Mouse (Mus musculus): Measurements from ENCODE around the gene Olfr794. TPM values are rescaled to one million over a fixed set of nuclear protein-coding genes. Genes with fewer than 3 reads are reported as not detected.

The Olfr794 gene
- polyA plus RNA-seq (2015; fragmentation: Nextera tagmentation; extraction: Ambion mirVana): not detected in 2 replicates

DNA sequence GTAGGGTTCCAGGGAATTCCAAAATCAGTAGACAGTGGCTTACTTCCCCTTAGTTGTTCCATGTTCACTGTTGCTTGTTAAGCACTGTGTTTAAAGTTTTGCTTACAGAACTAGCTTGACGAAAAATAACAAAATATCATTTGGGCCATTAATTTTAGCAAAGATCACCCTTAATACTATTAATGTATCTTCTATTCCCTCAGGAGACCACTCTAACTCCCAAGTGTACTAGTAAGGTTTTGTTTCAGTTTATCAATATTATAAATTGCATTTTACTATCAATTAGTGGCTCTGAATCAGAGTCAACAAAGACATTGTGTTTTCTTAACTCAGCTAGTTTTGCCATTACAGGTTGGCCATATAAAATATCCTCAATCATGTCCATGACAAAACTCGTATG is at the start of gene Olfr794:
Gene Olfr794 (plus strand): TSS at position 301 of the 400 bp plus-strand sequence.
- WGBS: 64% methylated on average over 2 of the region's 2 CpGs
- no peaks in the 10 kb centered on the region for H3K4me1 ChIP-seq (ENCODE audit: control insufficient read depth, insufficient read depth, low read length)
- H3K27me3 ChIP-seq (replicated peaks; ENCODE audit: control insufficient read depth, insufficient read depth, low read length): no peaks in the 10 kb centered on the region
- no peaks in the 10 kb centered on the region for H3K36me3 ChIP-seq (ENCODE audit: control insufficient read depth, insufficient read depth, low read length)
- no peak within 1 kb of the TSS for H3K4me2 ChIP-seq (ENCODE audit: low read depth, low read length)
- no peak within 1 kb of the TSS for H3K9ac ChIP-seq (ENCODE audit: low read depth, low read length)
- H3K27ac ChIP-seq (ENCODE audit: low read length): no peak within 1 kb of the TSS
- no peaks in the 10 kb centered on the region for H3K9me3 ChIP-seq (ENCODE audit: control insufficient read depth, low read length)
- no peak within 1 kb of the TSS for H3K4me3 ChIP-seq (ENCODE audit: low read length)
- no peak for ATAC-seq

- no peak within 1 kb of the TSS for H3K4me2 ChIP-seq (ENCODE audit: low read depth, low read length)
Measured at GRCm38 (mm10) chr10:129521492-129521891, 46.0 kb upstream of the Olfr794 start, which contains the start of gene Olfr791. Gene Olfr791 (plus strand): TSS chr10:129521792.

DNA sequence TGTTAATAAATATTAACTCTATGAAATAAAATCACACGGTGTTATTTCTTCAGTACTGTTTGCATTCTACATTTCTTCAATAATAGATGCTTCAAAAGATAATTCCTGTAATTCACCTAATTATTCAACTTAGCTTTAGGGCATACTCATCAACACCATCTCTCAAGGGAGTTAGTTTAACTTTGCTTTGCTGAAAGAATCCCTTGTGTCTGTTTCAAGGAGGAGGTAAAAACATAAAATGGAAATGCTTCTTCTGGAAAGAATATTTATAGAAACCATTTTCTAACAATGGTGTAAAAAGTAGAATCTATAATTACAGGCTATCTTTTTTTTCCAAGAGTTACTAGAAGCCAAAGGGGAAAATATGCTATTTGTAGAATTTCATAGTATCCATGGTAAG is 28.6 kb upstream of the Olfr794 start, which contains the start of gene Olfr792:
Gene Olfr792 (plus strand): TSS at position 301 of the 400 bp plus-strand sequence.
- no peak for ATAC-seq
- Histone ChIP-seq H3K4me3 (ENCODE audit: low read length) (no peak within 1 kb of the TSS), H3K9ac (ENCODE audit: low read depth, low read length) (no peak within 1 kb of the TSS), H3K4me2 (ENCODE audit: low read depth, low read length) (no peak within 1 kb of the TSS), H3K36me3 (ENCODE audit: control insufficient read depth, insufficient read depth, low read length) (no peaks in the 10 kb centered on the region), H3K4me1 (ENCODE audit: control insufficient read depth, insufficient read depth, low read length) (no peaks in the 10 kb centered on the region), H3K27ac (ENCODE audit: low read length) (no peak within 1 kb of the TSS), H3K9me3 (ENCODE audit: control insufficient read depth, low read length) (no peaks in the 10 kb centered on the region; the same call in 1 of the 2 replicates), H3K27me3 (replicated peaks; ENCODE audit: control insufficient read depth, insufficient read depth, low read length) (no peaks in the 10 kb centered on the region)
- WGBS: 85% methylated on average over 1 of the region's 1 CpGs

More at GRCm38 (mm10) chr10:129521492-129521891, 46.0 kb upstream of the Olfr794 start, which contains the start of gene Olfr791:
- ATAC-seq: no peak
- H3K27ac ChIP-seq (ENCODE audit: low read length): no peak within 1 kb of the TSS
- H3K4me3 ChIP-seq (ENCODE audit: low read length): no peak within 1 kb of the TSS
- H3K4me1 ChIP-seq (ENCODE audit: control insufficient read depth, insufficient read depth, low read length): no peaks in the 10 kb centered on the region
- no peaks in the 10 kb centered on the region for H3K27me3 ChIP-seq (replicated peaks; ENCODE audit: control insufficient read depth, insufficient read depth, low read length)
- H3K9me3 ChIP-seq (ENCODE audit: control insufficient read depth, low read length): no peaks in the 10 kb centered on the region
- 70% methylated on average over 3 of the region's 3 CpGs for WGBS
- H3K9ac ChIP-seq (ENCODE audit: low read depth, low read length): no peak within 1 kb of the TSS
- no peaks in the 10 kb centered on the region for H3K36me3 ChIP-seq (ENCODE audit: control insufficient read depth, insufficient read depth, low read length)

DNA sequence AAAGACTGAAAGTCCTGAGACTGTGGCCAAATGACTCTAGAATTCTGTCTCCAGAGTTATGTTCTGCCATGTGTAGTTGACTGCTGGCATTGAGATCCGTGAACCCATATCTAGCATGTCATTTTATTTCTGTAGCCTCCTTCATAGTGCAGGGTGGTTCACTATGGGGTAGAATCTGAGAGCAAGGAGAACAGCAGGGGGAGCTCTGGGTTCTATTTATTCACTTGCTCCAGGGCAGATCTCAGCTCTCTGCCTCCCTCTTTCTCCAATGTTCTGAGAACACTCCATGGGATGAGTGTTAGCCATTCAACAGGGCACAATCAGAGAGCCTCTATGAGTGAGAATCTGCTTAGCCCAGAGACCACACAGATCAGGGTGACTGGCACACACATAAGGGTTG is 18.1 kb upstream of the Olfr794 start:
- Histone ChIP-seq H3K9ac (ENCODE audit: low read depth, low read length) (no peak overlapping the region), H3K4me2 (ENCODE audit: low read depth, low read length) (no peak overlapping the region), H3K4me3 (ENCODE audit: low read length) (no peak overlapping the region), H3K9me3 (ENCODE audit: control insufficient read depth, low read length) (no peaks in the 10 kb centered on the region), H3K27me3 (replicated peaks; ENCODE audit: control insufficient read depth, insufficient read depth, low read length) (no peaks in the 10 kb centered on the region), H3K27ac (ENCODE audit: low read length) (no peak overlapping the region), H3K36me3 (ENCODE audit: control insufficient read depth, insufficient read depth, low read length) (no peaks in the 10 kb centered on the region), H3K4me1 (ENCODE audit: control insufficient read depth, insufficient read depth, low read length) (no peaks in the 10 kb centered on the region)
- 66% methylated on average over 1 of the region's 1 CpGs for WGBS
- ATAC-seq: no peak

GRCm38 (mm10) chr10:129577066-129577465 is 9.6 kb downstream of the Olfr794 start:
- 80% methylated on average over 1 of the region's 1 CpGs for WGBS
- H3K4me1 ChIP-seq (ENCODE audit: control insufficient read depth, insufficient read depth, low read length): no peaks in the 10 kb centered on the region

GRCm38 (mm10) chr10:129612470-129612869 is 45.0 kb downstream of the Olfr794 start, which contains the start of gene Olfr796:
Gene Olfr796 (minus strand): TSS chr10:129612570.
- no peak within 1 kb of the TSS for H3K27ac ChIP-seq (ENCODE audit: low read length)
- no peak within 1 kb of the TSS for H3K4me3 ChIP-seq (ENCODE audit: low read length)
- no peaks in the 10 kb centered on the region for H3K36me3 ChIP-seq (ENCODE audit: control insufficient read depth, insufficient read depth, low read length)
- no peaks in the 10 kb centered on the region for H3K9me3 ChIP-seq (ENCODE audit: control insufficient read depth, low read length)
- H3K4me1 ChIP-seq (ENCODE audit: control insufficient read depth, insufficient read depth, low read length): no peaks in the 10 kb centered on the region
- no peaks in the 10 kb centered on the region for H3K27me3 ChIP-seq (replicated peaks; ENCODE audit: control insufficient read depth, insufficient read depth, low read length)
- H3K4me2 ChIP-seq (ENCODE audit: low read depth, low read length): no peak within 1 kb of the TSS
- no peak within 1 kb of the TSS for H3K9ac ChIP-seq (ENCODE audit: low read depth, low read length)
- WGBS: 96% methylated on average over 1 of the region's 1 CpGs
- no peak for ATAC-seq

More at GRCm38 (mm10) chr10:129577066-129577465, 9.6 kb downstream of the Olfr794 start:
- H3K9ac ChIP-seq (ENCODE audit: low read depth, low read length): no peak overlapping the region
- H3K9me3 ChIP-seq (ENCODE audit: control insufficient read depth, low read length): no peaks in the 10 kb centered on the region
- H3K27ac ChIP-seq (ENCODE audit: low read length): no peak overlapping the region
- H3K4me3 ChIP-seq (ENCODE audit: low read length): no peak overlapping the region
- H3K36me3 ChIP-seq (ENCODE audit: control insufficient read depth, insufficient read depth, low read length): no peaks in the 10 kb centered on the region
- H3K27me3 ChIP-seq (replicated peaks; ENCODE audit: control insufficient read depth, insufficient read depth, low read length): no peaks in the 10 kb centered on the region
- no peak overlapping the region for H3K4me2 ChIP-seq (ENCODE audit: low read depth, low read length)
- no peak for ATAC-seq

- H3K9me3 ChIP-seq (ENCODE audit: control insufficient read depth, low read length): no peaks in the 10 kb centered on the region
- no peak overlapping the region for H3K4me3 ChIP-seq (ENCODE audit: low read length)
- H3K4me2 ChIP-seq (ENCODE audit: low read depth, low read length): no peak overlapping the region
- H3K4me1 ChIP-seq (ENCODE audit: control insufficient read depth, insufficient read depth, low read length): no peaks in the 10 kb centered on the region
- H3K27me3 ChIP-seq (replicated peaks; ENCODE audit: control insufficient read depth, insufficient read depth, low read length): no peaks in the 10 kb centered on the region
- no peaks in the 10 kb centered on the region for H3K36me3 ChIP-seq (ENCODE audit: control insufficient read depth, insufficient read depth, low read length)
- whole genome bisulfite sequencing: 24% methylated on average over 1 of the region's 1 CpGs
- H3K9ac ChIP-seq (ENCODE audit: low read depth, low read length): no peak overlapping the region
- H3K27ac ChIP-seq (ENCODE audit: low read length): no peak overlapping the region
- no peak for ATAC-seq
Measured at GRCm38 (mm10) chr10:129621724-129622123, 54.3 kb downstream of the Olfr794 start.

Small RNA genes within 50 kb of the gene (microRNA-seq; reads per million reads assigned to microRNA genes)
- not detected for gene Gm23252

Other genes with a start within 250 kb of the Olfr794 start
- not detected in 2 replicates for gene Olfr780, start 249.5 kb upstream of the Olfr794 start, polyA plus RNA-seq (2015; fragmentation: Nextera tagmentation; extraction: Ambion mirVana)
- gene Olfr781, start 238.8 kb upstream of the Olfr794 start, polyA plus RNA-seq (2015; fragmentation: Nextera tagmentation; extraction: Ambion mirVana): not detected in 2 replicates
- not detected in 2 replicates for gene Olfr782, start 218.8 kb upstream of the Olfr794 start, polyA plus RNA-seq (2015; fragmentation: Nextera tagmentation; extraction: Ambion mirVana)
- 0.06 TPM in 1 of 2 replicates, not detected in the other for gene Olfr784, start 183.6 kb upstream of the Olfr794 start, polyA plus RNA-seq (2015; fragmentation: Nextera tagmentation; extraction: Ambion mirVana)
- not detected in 2 replicates for gene Olfr785, start 162.2 kb upstream of the Olfr794 start, polyA plus RNA-seq (2015; fragmentation: Nextera tagmentation; extraction: Ambion mirVana)
- not detected in 2 replicates for gene Olfr786, start 140.3 kb upstream of the Olfr794 start, polyA plus RNA-seq (2015; fragmentation: Nextera tagmentation; extraction: Ambion mirVana)
- not detected in 2 replicates for gene Olfr787, start 105.8 kb upstream of the Olfr794 start, polyA plus RNA-seq (2015; fragmentation: Nextera tagmentation; extraction: Ambion mirVana)
- not detected in 2 replicates for gene Olfr788, start 96.7 kb upstream of the Olfr794 start, polyA plus RNA-seq (2015; fragmentation: Nextera tagmentation; extraction: Ambion mirVana)
- not detected in 2 replicates for gene Olfr789, start 82.9 kb upstream of the Olfr794 start, polyA plus RNA-seq (2015; fragmentation: Nextera tagmentation; extraction: Ambion mirVana)
- gene Olfr790, start 69.2 kb upstream of the Olfr794 start, polyA plus RNA-seq (2015; fragmentation: Nextera tagmentation; extraction: Ambion mirVana): not detected in 2 replicates
- gene Olfr791, start 45.9 kb upstream of the Olfr794 start, polyA plus RNA-seq (2015; fragmentation: Nextera tagmentation; extraction: Ambion mirVana): not detected in 2 replicates
- gene Olfr792, start 28.5 kb upstream of the Olfr794 start, polyA plus RNA-seq (2015; fragmentation: Nextera tagmentation; extraction: Ambion mirVana): not detected in 2 replicates
- not detected in 2 replicates for gene Olfr796, start 44.9 kb downstream of the Olfr794 start, polyA plus RNA-seq (2015; fragmentation: Nextera tagmentation; extraction: Ambion mirVana)
- not detected in 2 replicates for gene Olfr798, start 60.3 kb downstream of the Olfr794 start, polyA plus RNA-seq (2015; fragmentation: Nextera tagmentation; extraction: Ambion mirVana)
- gene Olfr799, start 69.8 kb downstream of the Olfr794 start, polyA plus RNA-seq (2015; fragmentation: Nextera tagmentation; extraction: Ambion mirVana): not detected in 2 replicates
- not detected in 2 replicates for gene Olfr800, start 90.0 kb downstream of the Olfr794 start, polyA plus RNA-seq (2015; fragmentation: Nextera tagmentation; extraction: Ambion mirVana)
- not detected in 2 replicates for gene Olfr801, start 106.2 kb downstream of the Olfr794 start, polyA plus RNA-seq (2015; fragmentation: Nextera tagmentation; extraction: Ambion mirVana)
- not detected in 2 replicates for gene Olfr802, start 120.5 kb downstream of the Olfr794 start, polyA plus RNA-seq (2015; fragmentation: Nextera tagmentation; extraction: Ambion mirVana)
- not detected in 2 replicates for gene Olfr803, start 126.6 kb downstream of the Olfr794 start, polyA plus RNA-seq (2015; fragmentation: Nextera tagmentation; extraction: Ambion mirVana)
- gene Olfr804, start 135.6 kb downstream of the Olfr794 start, polyA plus RNA-seq (2015; fragmentation: Nextera tagmentation; extraction: Ambion mirVana): not detected in 2 replicates
- gene Olfr805, start 161.7 kb downstream of the Olfr794 start, polyA plus RNA-seq (2015; fragmentation: Nextera tagmentation; extraction: Ambion mirVana): not detected in 2 replicates
- gene Olfr806, start 174.3 kb downstream of the Olfr794 start, polyA plus RNA-seq (2015; fragmentation: Nextera tagmentation; extraction: Ambion mirVana): not detected in 2 replicates
- not detected in 2 replicates for gene Olfr807, start 190.1 kb downstream of the Olfr794 start, polyA plus RNA-seq (2015; fragmentation: Nextera tagmentation; extraction: Ambion mirVana)
- gene Olfr808, start 197.8 kb downstream of the Olfr794 start, polyA plus RNA-seq (2015; fragmentation: Nextera tagmentation; extraction: Ambion mirVana): not detected in 2 replicates
- not detected in 2 replicates for gene Olfr809, start 207.0 kb downstream of the Olfr794 start, polyA plus RNA-seq (2015; fragmentation: Nextera tagmentation; extraction: Ambion mirVana)
- not detected in 2 replicates for gene Olfr810, start 227.3 kb downstream of the Olfr794 start, polyA plus RNA-seq (2015; fragmentation: Nextera tagmentation; extraction: Ambion mirVana)
- gene Olfr811, start 236.7 kb downstream of the Olfr794 start, polyA plus RNA-seq (2015; fragmentation: Nextera tagmentation; extraction: Ambion mirVana): not detected in 2 replicates

All from intestine, embryonic 16.5 days (tissue).